Mouse (Mus musculus) E14TG2a.4 (cell line): ENCODE data around the gene Arhgap33.

Experiments
- CTCF ChIP-seq: conservative IDR thresholded peaks from 2 replicates; pipeline ENCODE4 v1.5.1; 2014; ENCODE audit warnings: low read length
- NANOG ChIP-seq: IDR thresholded peaks from 2 replicates; pipeline ENCODE4 v1.6.1; 2014; ENCODE audit warnings: borderline replicate concordance, low read length, mixed read lengths

DNA sequence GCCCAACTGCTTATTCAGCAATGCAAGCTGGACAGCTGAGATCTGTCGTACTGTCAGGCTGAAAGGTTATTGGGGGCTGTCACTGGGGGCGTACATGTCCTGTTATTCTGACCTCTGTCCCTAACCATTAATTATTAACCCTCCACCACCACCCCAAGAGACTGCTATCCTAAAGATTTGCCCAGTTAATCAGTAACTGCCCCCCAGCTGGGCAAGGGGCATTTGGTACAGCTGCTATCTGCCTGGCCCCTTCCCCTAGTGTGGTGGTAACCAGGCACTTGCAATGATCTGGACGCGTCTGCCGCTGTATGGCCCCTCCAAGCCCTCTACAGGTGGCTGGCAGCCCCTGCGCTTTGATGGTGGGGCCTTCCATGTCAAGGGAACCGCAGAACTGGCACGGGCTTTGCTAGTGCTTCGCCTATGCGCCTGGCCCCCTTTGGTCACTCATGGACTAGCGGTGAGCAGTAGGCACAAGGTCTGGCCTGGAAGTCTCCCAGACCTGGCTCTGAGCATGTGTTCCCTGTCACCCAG is 41.4 kb downstream of the Arhgap33 start, which contains the start of gene Prodh2:
- TF ChIP-seq CTCF (no peak), NANOG (no peak)
